Mouse (Mus musculus) cerebellum, adult 2 months (tissue): ENCODE results near the gene Meltf.

Source experiments
- CTCF ChIP-seq: fragments of 200-500 bp; IDR thresholded peaks from 2 replicates; pipeline ENCODE4 v1.5.1; 2011; ENCODE audit warnings: low read depth, mild to moderate bottlenecking, control low read depth, low read length, moderate library complexity, borderline replicate concordance; ENCODE audit not compliant: insufficient read depth
- POLR2A ChIP-seq: fragments of 200-500 bp; IDR thresholded peaks from 2 replicates; pipeline ENCODE4 v1.6.1; 2011; ENCODE audit warnings: low read length, control low read depth, borderline replicate concordance; ENCODE audit not compliant: insufficient read depth

DNA sequence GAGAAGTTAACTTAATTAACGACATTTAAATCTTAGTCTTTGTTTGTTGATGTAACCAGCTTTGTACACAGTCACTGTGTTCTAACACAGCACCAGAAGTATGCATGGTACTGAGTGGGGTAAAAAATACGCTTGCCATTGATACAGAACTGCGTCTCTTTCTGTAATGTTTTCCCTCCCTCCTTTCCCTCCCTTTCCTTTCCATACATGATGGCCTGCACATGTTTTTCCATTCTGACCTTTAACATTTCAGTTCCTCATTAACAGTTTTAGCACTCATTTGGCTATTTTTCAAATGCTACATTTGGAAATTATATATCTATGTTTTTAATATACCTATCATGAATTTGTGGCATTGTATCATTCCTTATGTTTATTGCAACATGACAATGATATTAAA is 34.4 kb upstream of the Meltf start:
- TF ChIP-seq CTCF = no peak
- no peak for TF ChIP-seq POLR2A
